Mouse (Mus musculus): Measurements from ENCODE around the gene Nrap. TPM values are rescaled to one million over a fixed set of nuclear protein-coding genes. Genes with fewer than 3 reads are reported as not detected.

The Nrap gene
- total and polyA plus RNA-seq, 2 experiments, result 0.11 to 0.55 TPM

- Histone ChIP-seq H3K4me1 (ENCODE audit: control insufficient read depth, insufficient read depth, low read length) (0 out of 2 replicates have a peak, but pooled peaks cover 2% of the 10 kb centered on the region), H3K27me3 (ENCODE audit: control insufficient read depth, insufficient read depth, low read length) (no peaks in the 10 kb centered on the region), H3K4me3 (ENCODE audit: insufficient read depth, low read depth, low read length) (no peak overlapping the region), H3K36me3 (ENCODE audit: control insufficient read depth, insufficient read depth, low read length) (peaks cover 22% of the 10 kb centered on the region), H3K27ac (replicated peaks; ENCODE audit: insufficient read depth, low read depth, low read length) (no peak overlapping the region), H3K79me2 (ENCODE audit: control insufficient read depth, insufficient read depth, low read length) (no peaks in the 10 kb centered on the region), H3K9ac (ENCODE audit: low read depth, low read length) (no peak overlapping the region)
- 65% methylated on average over 12 of the region's 12 CpGs for WGBS
- DNase-seq (ENCODE audit: extremely low read depth, low read depth, low spot score), result no peak
- TF ChIP-seq POLR2A (IDR thresholded peaks at IDR 0.05; ENCODE audit: extremely low read depth, insufficient read depth, low read length) (no peak), CTCF (IDR thresholded peaks at IDR 0.05; ENCODE audit: low read depth, low read length) (no peak)
These were observed 68.4 kb downstream of the Nrap start for GRCm38 (mm10) chr19:56321303-56321920.

- H3K4me3 ChIP-seq (ENCODE audit: insufficient read depth, low read depth, low read length), result no peak overlapping the region
- no peaks in the 10 kb centered on the region for H3K79me2 ChIP-seq (ENCODE audit: control insufficient read depth, insufficient read depth, low read length)
- no peak overlapping the region for H3K27ac ChIP-seq (replicated peaks; ENCODE audit: insufficient read depth, low read depth, low read length)
- peaks cover 27% of the 10 kb centered on the region for H3K36me3 ChIP-seq (ENCODE audit: control insufficient read depth, insufficient read depth, low read length)
- no peak overlapping the region for H3K9ac ChIP-seq (ENCODE audit: low read depth, low read length)
- DNase-seq (ENCODE audit: extremely low read depth, low read depth, low spot score), result no peak
- H3K27me3 ChIP-seq (ENCODE audit: control insufficient read depth, insufficient read depth, low read length), result no peaks in the 10 kb centered on the region
- WGBS, result 47% methylated on average over 26 of the region's 26 CpGs
- H3K4me1 ChIP-seq (ENCODE audit: control insufficient read depth, insufficient read depth, low read length), result 0 out of 2 replicates have a peak, but pooled peaks cover 2% of the 10 kb centered on the region
- TF ChIP-seq POLR2A (IDR thresholded peaks at IDR 0.05; ENCODE audit: extremely low read depth, insufficient read depth, low read length), result no peak
- no peak for TF ChIP-seq CTCF (IDR thresholded peaks at IDR 0.05; ENCODE audit: low read depth, low read length)
These were observed 69.5 kb downstream of the Nrap start for GRCm38 (mm10) chr19:56320186-56320860.

GRCm38 (mm10) chr19:56319629-56320028 is 70.2 kb downstream of the Nrap start:
- Histone ChIP-seq H3K79me2 (ENCODE audit: control insufficient read depth, insufficient read depth, low read length) (no peaks in the 10 kb centered on the region), H3K9ac (ENCODE audit: low read depth, low read length) (no peak overlapping the region), H3K4me1 (ENCODE audit: control insufficient read depth, insufficient read depth, low read length) (no peaks in the 10 kb centered on the region), H3K4me3 (ENCODE audit: insufficient read depth, low read depth, low read length) (no peak overlapping the region), H3K27ac (replicated peaks; ENCODE audit: insufficient read depth, low read depth, low read length) (no peak overlapping the region), H3K36me3 (ENCODE audit: control insufficient read depth, insufficient read depth, low read length) (peaks cover 33% of the 10 kb centered on the region), H3K27me3 (ENCODE audit: control insufficient read depth, insufficient read depth, low read length) (no peaks in the 10 kb centered on the region)
- TF ChIP-seq CTCF (IDR thresholded peaks at IDR 0.05; ENCODE audit: low read depth, low read length) (no peak), POLR2A (IDR thresholded peaks at IDR 0.05; ENCODE audit: extremely low read depth, insufficient read depth, low read length) (no peak)
- WGBS, result 94% methylated on average over 6 of the region's 6 CpGs
- no peak for DNase-seq (ENCODE audit: extremely low read depth, low read depth, low spot score)

DNA sequence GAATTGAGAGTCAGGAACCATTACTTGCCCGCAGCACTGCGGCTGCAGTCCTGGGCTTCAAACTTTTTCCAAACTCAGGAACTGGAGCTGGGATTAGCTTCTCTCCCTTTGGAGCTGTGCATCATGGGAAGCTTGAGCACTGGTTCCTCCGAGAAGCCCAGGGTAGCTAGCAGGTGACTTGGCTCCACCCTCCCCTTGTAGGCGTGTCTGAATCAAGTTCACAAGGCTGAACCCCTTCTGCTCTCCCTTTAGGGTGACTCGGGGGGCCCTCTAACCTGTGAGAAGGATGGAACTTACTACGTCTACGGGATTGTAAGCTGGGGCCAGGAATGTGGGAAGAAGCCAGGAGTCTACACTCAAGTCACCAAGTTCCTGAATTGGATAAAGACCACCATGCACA is 70.6 kb downstream of the Nrap start:
- WGBS, result 94% methylated on average over 7 of the region's 7 CpGs
- no peak overlapping the region for H3K27ac ChIP-seq (replicated peaks; ENCODE audit: insufficient read depth, low read depth, low read length)
- H3K79me2 ChIP-seq (ENCODE audit: control insufficient read depth, insufficient read depth, low read length), result no peaks in the 10 kb centered on the region

GRCm38 (mm10) chr19:56316531-56316930 is 73.3 kb downstream of the Nrap start:
- H3K4me1 ChIP-seq (ENCODE audit: control insufficient read depth, insufficient read depth, low read length), result no peaks in the 10 kb centered on the region
- no peak overlapping the region for H3K27ac ChIP-seq (replicated peaks; ENCODE audit: insufficient read depth, low read depth, low read length)
- no peaks in the 10 kb centered on the region for H3K79me2 ChIP-seq (ENCODE audit: control insufficient read depth, insufficient read depth, low read length)
- TF ChIP-seq POLR2A (IDR thresholded peaks at IDR 0.05; ENCODE audit: extremely low read depth, insufficient read depth, low read length) (no peak), CTCF (IDR thresholded peaks at IDR 0.05; ENCODE audit: low read depth, low read length) (no peak)
- no peak for DNase-seq (ENCODE audit: extremely low read depth, low read depth, low spot score)
- H3K4me3 ChIP-seq (ENCODE audit: insufficient read depth, low read depth, low read length), result no peak overlapping the region
- WGBS, result 82% methylated on average over 3 of the region's 3 CpGs
- no peak overlapping the region for H3K9ac ChIP-seq (ENCODE audit: low read depth, low read length)
- peaks cover 57% of the 10 kb centered on the region for H3K36me3 ChIP-seq (ENCODE audit: control insufficient read depth, insufficient read depth, low read length)
- H3K27me3 ChIP-seq (ENCODE audit: control insufficient read depth, insufficient read depth, low read length), result no peaks in the 10 kb centered on the region

More for the DNA sequence above, 70.6 kb downstream of the Nrap start:
- H3K4me3 ChIP-seq (ENCODE audit: insufficient read depth, low read depth, low read length), result no peak overlapping the region
- H3K9ac ChIP-seq (ENCODE audit: low read depth, low read length), result no peak overlapping the region
- H3K36me3 ChIP-seq (ENCODE audit: control insufficient read depth, insufficient read depth, low read length), result peaks cover 36% of the 10 kb centered on the region
- no peak for DNase-seq (ENCODE audit: extremely low read depth, low read depth, low spot score)
- H3K4me1 ChIP-seq (ENCODE audit: control insufficient read depth, insufficient read depth, low read length), result no peaks in the 10 kb centered on the region
- H3K27me3 ChIP-seq (ENCODE audit: control insufficient read depth, insufficient read depth, low read length), result no peaks in the 10 kb centered on the region
- TF ChIP-seq CTCF (IDR thresholded peaks at IDR 0.05; ENCODE audit: low read depth, low read length) (no peak), POLR2A (IDR thresholded peaks at IDR 0.05; ENCODE audit: extremely low read depth, insufficient read depth, low read length) (no peak)

DNA sequence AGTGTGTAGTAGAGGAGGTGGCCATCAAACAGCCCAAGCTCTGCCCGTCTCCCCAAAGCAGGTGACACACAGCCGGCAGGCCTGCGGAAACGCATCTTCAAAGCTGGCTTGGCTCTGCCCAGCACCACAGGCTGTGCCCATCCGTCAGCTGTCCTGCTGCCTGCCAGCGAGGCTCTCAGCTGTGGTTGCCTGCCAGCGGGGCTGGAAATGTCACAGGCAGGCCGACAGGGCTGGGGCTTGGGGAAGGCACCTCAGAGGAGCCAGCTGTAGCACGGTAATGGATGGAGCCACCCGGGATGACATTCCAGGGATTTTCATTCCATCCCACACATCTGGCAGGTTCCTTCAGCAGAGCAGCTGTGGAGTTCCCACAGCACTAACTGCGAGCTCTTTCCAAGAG is 89.0 kb downstream of the Nrap start:
- Histone ChIP-seq H3K27me3 (ENCODE audit: control insufficient read depth, insufficient read depth, low read length) (no peaks in the 10 kb centered on the region), H3K36me3 (ENCODE audit: control insufficient read depth, insufficient read depth, low read length) (peaks cover 20% of the 10 kb centered on the region), H3K9ac (ENCODE audit: low read depth, low read length) (no peak overlapping the region), H3K4me3 (ENCODE audit: insufficient read depth, low read depth, low read length) (no peak overlapping the region), H3K4me1 (ENCODE audit: control insufficient read depth, insufficient read depth, low read length) (no peaks in the 10 kb centered on the region; the same call in 1 of the 2 replicates), H3K79me2 (ENCODE audit: control insufficient read depth, insufficient read depth, low read length) (no peaks in the 10 kb centered on the region), H3K27ac (replicated peaks; ENCODE audit: insufficient read depth, low read depth, low read length) (no peak overlapping the region)
- no peak for TF ChIP-seq POLR2A (IDR thresholded peaks at IDR 0.05; ENCODE audit: extremely low read depth, insufficient read depth, low read length)
- no peak for TF ChIP-seq CTCF (IDR thresholded peaks at IDR 0.05; ENCODE audit: low read depth, low read length)
- 80% methylated on average over 11 of the region's 11 CpGs for WGBS
- no peak for DNase-seq (ENCODE audit: extremely low read depth, low read depth, low spot score)

All from liver, adult 2 months (tissue).